ENCODE assay signal across 20 mouse cellular contexts in the genomic region with DNA sequence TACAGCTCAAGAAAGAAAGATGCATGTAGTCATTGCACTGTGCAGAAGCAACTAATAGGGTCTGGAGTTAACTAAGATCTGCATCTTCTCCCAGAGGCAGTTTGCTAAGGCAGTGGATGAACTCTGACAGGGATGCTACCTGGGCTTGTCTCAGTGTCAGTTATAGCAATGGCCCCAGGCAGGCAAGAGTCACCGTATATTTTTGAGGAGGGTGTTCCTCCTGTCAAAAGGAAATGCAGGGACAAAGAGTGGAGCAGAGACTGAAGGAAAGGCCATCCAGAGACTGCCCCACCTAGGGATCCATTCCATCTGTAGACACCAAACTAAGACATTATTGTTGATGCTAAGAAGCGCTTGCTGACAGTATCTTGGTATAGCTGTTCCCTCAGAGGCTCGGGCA. TPM values are rescaled to one million over a fixed set of nuclear protein-coding genes. Genes with fewer than 3 reads are reported as not detected.
DNase-seq lines count a peak whose midpoint lies in the region; ATAC-seq lines count a peak whose summit lies in the region.
"Had no signal": no experiment of that assay in that cellular context is flagged by ENCODE, and none has a peak within 500 bp of the region (broad histone marks: within the 10 kb centered on the region; RNA-seq: fewer than 3 reads in every experiment).

No protein-coding gene starts in this region.

- DNase-seq in heart, adult 11 months: peak; percentile 73
- no peak for DNase-seq in heart, postnatal 25 days (ENCODE audit: low spot score)
- DNase-seq in midbrain, embryonic 11.5 days (ENCODE audit: low spot score, missing footprints): peak; percentile 54
- DNase-seq: adrenal gland, adult 2 months; adrenal gland, adult 8-10 months; adrenal gland, postnatal 10 days; adrenal gland, postnatal 14 days; adrenal gland, postnatal 25 days; adrenal gland, postnatal 36 days; B cell, adult 2 months; cerebellum, adult 11 months; cerebellum, adult 11-12 months; cerebellum, adult 18-20 months had no signal

- intact Hi-C loops in heart, postnatal 25 days (cut with DNase I): no loop called here

- H3K4me2 ChIP-seq in midbrain, embryonic 11.5 days: no peak overlapping the region
- no peak overlapping the region for H3K4me2 ChIP-seq in midbrain, embryonic 15.5 days

- 88% methylated on average over 3 of the region's 3 CpGs for WGBS in midbrain, embryonic 11.5 days
- WGBS in midbrain, embryonic 15.5 days: 94% methylated on average over 3 of the region's 3 CpGs

- no peaks in the 10 kb centered on the region for H3K9me3 ChIP-seq in midbrain, embryonic 11.5 days (ENCODE audit: control insufficient read depth, low read length)
- H3K9me3 ChIP-seq in midbrain, embryonic 15.5 days: no peaks in the 10 kb centered on the region
- H3K9me3 ChIP-seq: G1E had no signal

- no peak for ATAC-seq in midbrain, embryonic 11.5 days (ENCODE audit: low FRiP score)
- ATAC-seq in midbrain, embryonic 15.5 days (replicated peaks): no peak
- ATAC-seq: activated CD4-positive, CD25-positive, alpha-beta regulatory T cell, adult 4 months; CD4-positive, CD25-positive, alpha-beta regulatory T cell, adult 4 months; Patski had no signal

- H3K4me3 ChIP-seq in midbrain, embryonic 11.5 days (ENCODE audit: low read depth, low read length): no peak overlapping the region
- H3K4me3 ChIP-seq in midbrain, embryonic 15.5 days: no peak overlapping the region

- H3K9ac ChIP-seq in midbrain, embryonic 11.5 days (ENCODE audit: low read length): no peak overlapping the region
- H3K9ac ChIP-seq in midbrain, embryonic 15.5 days: no peak overlapping the region

- H3K27me3 ChIP-seq in midbrain, embryonic 11.5 days (ENCODE audit: control insufficient read depth, insufficient read depth, low read length): no peaks in the 10 kb centered on the region
- no peaks in the 10 kb centered on the region for H3K27me3 ChIP-seq in midbrain, embryonic 15.5 days (replicated peaks)
- H3K27me3 ChIP-seq: CH12.LX had no signal

- no peak overlapping the region for H3K27ac ChIP-seq in midbrain, embryonic 11.5 days (ENCODE audit: low read depth, low read length)
- H3K27ac ChIP-seq in midbrain, embryonic 15.5 days: no peak overlapping the region

- H3K36me3 ChIP-seq in midbrain, embryonic 11.5 days (ENCODE audit: control insufficient read depth, insufficient read depth, low read length): no peaks in the 10 kb centered on the region
- H3K36me3 ChIP-seq in midbrain, embryonic 15.5 days (replicated peaks): 0 out of 2 replicates have a peak, but pooled peaks cover 3% of the 10 kb centered on the region
- H3K36me3 ChIP-seq: G1E had no signal

- no peaks in the 10 kb centered on the region; the same call in 1 of the 2 replicates for H3K4me1 ChIP-seq in midbrain, embryonic 11.5 days (ENCODE audit: control insufficient read depth, insufficient read depth, low read length)
- H3K4me1 ChIP-seq in midbrain, embryonic 15.5 days: peaks cover 8% of the 10 kb centered on the region; the same call in 1 of the 2 replicates

RNA-seq across cellular contexts. Expression of gene Myo16, which starts 7.4 kb away (rescaled TPM):
- 1 to 10 TPM; 7.4 to 9.1 TPM for total RNA-seq in heart, postnatal 25 days (2021)
- 2.7 and 3.0 TPM in 2 replicates for polyA plus RNA-seq in midbrain, embryonic 11.5 days (2014; fragmentation: Nextera tagmentation; extraction: Ambion mirVana)
- 6.2 and 7.7 TPM in 2 replicates for polyA plus RNA-seq in midbrain, embryonic 15.5 days (2015; fragmentation: Nextera tagmentation; extraction: Ambion mirVana)
- total RNA-seq: adrenal gland, postnatal 14 days; adrenal gland, postnatal 25 days; adrenal gland, postnatal 36 days; CH12.LX; MEL had no signal
- polyA plus RNA-seq: activated CD4-positive, CD25-positive, alpha-beta regulatory T cell, adult 4 months; adrenal gland, adult 2 months; CD4-positive, CD25-positive, alpha-beta regulatory T cell, adult 4 months had no signal
